Mouse (Mus musculus) embryo, embryonic 11.5 days (tissue): ENCODE measurements around the gene Rasgrp2.

ENCODE experiments used
- DNase-seq: peaks from one replicate; pipeline ENCODE4 v3.0.0-alpha.2; 2012; ENCODE audit warnings: low read depth, low spot score

Rasgrp2 gene

GRCm38 (mm10) chr19:6407109-6407508, 8.0 kb downstream of the Rasgrp2 start:
- no peak for DNase-seq

DNA sequence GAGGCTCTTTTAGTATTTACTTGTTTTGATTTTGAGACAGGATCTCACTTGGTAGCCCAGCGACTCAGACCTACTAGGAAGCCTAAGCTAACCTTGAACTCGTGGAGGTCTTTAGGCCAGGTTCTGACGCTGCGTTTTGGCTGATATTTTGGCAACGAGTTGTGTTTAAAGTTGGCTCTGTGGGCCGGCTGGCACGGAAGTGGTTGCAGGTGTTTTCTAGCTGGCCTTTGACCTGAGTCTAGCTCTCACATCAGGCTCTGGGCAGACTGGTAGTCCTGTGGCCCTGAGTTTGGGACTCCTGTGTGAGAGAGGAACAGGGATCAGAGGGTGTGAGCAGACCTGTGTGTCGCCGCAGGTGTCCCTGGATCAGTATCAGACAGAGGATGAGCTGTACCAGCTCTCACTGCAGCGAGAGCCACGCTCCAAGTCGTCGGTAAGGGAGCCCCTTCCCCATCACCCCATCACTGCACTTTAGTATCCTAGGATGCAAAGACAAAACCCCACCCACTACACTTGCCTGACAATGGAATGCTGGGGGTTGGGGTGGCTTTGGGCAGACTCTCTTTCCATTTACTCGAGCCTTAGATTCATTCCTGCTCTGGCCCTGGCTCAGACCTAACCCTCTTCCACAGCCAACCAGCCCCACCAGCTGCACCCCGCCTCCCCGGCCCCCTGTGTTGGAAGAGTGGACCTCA, 8.8 kb downstream of the Rasgrp2 start:
- no peak for DNase-seq

DNA sequence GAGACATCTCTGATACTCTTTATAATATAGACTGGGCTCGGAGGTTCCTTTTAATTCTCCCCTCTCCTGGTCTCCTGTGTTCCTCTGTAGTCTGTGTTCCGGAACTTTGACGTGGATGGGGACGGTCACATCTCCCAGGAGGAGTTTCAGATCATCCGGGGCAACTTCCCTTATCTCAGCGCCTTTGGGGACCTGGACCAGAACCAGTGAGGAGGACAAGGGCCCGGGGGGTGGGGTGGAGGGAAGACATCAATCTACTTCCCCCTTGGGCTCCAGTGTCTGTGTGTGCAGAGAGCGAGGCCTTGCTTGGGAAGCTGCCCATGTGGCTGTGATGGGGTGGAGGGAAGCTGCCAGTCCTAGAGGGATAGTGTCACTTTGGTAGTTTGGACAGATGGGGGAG, 9.6 kb downstream of the Rasgrp2 start:
- no peak for DNase-seq

DNA sequence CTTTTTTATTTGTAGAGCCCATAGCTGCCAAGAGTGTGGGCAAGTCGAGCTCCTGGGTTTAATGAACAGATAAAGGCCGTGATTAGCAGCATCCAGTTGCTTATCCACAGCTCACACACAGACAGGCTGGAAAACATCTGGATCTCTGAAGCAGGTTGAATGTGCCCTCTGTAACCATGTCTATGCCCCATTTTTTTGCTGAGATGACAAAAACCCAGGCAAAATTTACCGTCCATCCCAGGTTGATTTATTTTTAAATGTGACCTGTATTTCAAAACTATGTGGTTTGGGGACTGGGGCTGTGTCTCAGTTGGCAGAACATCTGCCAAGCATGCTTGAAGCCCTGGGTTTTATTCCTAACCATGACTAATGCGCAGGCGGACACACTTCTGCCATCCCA, 10.0 kb downstream of the Rasgrp2 start:
- DNase-seq: no peak

DNA sequence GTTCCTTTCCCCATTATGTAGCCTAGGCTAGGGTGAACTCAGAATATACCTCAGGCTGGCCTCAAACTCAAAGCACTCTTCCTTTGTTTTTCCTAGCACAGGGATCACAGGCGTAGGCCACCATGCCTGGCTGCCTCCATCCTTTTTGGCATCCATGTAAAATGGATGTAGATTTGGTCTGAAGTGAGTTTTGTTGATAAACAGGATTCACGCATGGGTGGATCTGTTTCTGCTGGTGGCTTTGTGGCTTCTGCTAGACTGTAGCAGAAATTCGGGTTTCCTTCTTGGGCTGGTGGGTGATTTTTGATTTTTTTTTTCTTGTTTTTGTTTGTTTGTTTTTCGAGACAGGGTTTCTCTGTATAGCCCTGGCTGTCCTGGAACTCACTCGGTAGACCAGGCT, 10.8 kb downstream of the Rasgrp2 start:
- no peak for DNase-seq

DNA sequence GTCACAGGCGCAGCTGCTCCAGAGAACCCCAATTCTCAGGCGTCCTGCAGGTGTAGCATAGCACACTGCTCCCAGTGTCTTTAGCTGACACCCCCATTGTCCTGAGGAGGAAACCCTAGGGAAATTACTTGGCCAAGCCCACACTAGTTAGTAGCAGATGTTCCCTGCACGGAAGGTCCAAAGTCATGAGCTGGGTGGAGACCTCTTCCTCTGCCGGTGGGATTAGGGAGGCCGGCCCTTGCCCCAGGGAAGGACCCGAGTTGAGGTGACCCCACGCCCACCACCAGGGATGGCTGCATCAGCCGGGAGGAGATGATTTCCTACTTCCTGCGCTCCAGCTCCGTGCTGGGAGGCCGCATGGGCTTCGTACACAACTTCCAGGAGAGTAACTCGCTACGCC, 13.7 kb downstream of the Rasgrp2 start:
- DNase-seq: no peak

- no peak for DNase-seq
These were observed 16.3 kb downstream of the Rasgrp2 start for GRCm38 (mm10) chr19:6415454-6415853.

DNA sequence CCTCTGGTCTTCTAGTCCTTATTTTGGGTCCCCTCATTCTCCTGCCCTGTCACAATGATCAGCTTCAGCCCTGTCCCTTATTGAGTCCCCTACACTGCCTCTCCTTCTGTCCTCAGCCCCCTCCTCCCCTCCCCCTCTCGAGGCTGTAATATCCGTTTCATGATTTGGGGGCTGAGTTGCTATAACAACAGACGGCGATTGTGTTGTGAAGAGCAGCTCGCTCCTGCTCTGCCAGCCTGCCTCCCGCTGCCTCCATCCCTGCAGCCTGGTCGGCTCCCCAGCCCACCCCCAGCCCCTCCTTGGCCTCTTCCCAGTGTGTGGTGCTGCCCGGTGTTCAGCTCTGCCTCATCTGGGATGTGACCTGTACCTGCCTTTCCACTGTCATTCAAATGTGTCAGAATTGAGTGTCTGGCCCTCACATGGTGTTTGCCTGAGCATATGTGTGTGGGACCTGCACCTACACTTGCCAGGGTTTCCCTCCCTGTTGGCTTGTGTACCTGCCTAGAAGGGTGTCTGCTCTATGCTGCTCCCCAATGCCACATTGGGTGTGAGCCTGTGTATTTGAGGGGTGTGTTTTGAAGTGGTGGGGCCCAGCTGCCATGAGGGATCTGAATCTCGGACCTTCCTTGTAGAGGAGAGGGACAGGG, 17.1 kb downstream of the Rasgrp2 start:
- no peak for DNase-seq

- DNase-seq: no peak
These were observed 18.0 kb downstream of the Rasgrp2 start for GRCm38 (mm10) chr19:6416894-6417761.

- DNase-seq: peak; percentile 69
These were observed 19.2 kb downstream of the Rasgrp2 start, which contains the start of gene Nrxn2 for GRCm38 (mm10) chr19:6418233-6418879. Gene Nrxn2 (plus strand): TSS chr19:6418731.

- DNase-seq: no peak
These were observed 20.0 kb downstream of the Rasgrp2 start for GRCm38 (mm10) chr19:6418984-6419692.

DNA sequence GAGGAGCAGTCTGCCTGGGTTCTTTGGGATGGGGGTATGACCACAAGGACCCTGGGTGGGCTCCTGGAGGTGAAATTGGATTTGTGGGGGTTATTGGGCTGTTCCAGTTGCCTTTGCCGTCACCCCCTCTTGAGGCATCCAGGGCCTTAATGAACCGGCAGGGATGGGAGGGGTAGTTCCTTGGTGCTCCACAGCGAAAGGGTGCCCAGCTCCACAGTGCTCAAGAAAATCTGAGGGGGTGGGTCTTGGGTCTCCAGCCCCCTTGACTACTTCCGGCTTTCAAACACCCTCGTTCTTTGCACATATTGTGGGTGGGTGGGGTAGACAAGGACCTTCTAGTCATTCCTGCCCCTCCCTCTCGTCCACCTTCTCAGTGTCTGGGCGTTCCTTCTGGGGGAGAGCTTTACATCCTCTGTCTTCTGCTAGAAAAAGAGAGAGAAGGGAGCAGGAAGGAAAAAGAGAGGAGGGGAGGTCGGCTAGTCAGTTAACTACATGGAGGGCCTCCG, 20.7 kb downstream of the Rasgrp2 start:
- no peak for DNase-seq

DNA sequence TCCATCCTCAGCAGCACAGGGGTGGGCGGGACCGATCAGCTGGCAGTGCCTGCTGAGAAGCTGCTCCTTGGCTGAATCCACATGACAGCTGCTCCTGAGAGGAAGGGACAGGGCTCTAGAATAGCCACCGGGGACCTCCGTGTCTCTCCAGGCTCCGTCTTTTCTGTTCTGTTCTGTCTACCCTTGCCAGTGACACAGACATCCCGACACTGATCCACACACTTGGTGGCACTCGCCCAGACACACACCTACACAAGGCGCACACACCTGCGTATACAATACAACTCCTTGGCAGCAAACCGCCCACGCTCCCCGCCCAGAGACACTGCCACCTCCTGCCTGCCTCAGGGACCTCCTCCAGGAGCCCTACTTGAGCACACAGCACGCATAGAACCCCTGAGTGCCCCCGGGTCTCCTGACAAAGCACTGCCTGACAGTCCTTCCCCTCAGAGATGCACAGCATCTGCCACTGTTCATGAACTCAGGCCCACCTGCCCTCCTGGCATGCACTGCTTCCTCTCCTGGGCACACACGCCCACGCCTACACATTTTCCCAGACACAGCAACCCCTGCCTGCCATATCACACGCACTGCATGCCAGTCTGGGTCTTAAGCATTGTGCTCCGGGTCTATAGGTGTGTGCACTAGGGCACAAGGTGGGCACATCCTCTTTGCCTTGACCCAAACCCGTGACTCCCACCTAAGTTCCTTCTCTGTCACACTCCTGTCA, 21.5 kb downstream of the Rasgrp2 start:
- no peak for DNase-seq

GRCm38 (mm10) chr19:6421211-6421590, 22.1 kb downstream of the Rasgrp2 start:
- DNase-seq: no peak

DNA sequence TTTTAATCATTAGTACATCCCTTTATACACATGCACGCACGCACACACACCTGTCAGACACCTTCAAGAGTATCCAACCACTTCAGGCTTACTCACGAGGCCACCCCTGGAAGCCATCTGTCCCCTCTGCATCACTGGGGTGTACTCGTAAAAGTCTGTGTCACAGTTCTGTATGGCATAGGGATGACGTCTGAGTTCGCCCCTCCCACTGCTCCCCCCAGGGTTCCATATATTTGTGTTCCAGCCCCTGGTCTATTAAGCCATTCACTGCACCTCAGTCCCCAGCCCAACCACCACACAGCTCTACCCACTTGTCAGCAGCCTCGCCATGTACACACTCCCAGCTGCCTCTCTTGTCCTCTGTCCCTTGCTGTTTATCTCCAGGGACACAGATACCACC, 22.9 kb downstream of the Rasgrp2 start:
- no peak for DNase-seq

DNA sequence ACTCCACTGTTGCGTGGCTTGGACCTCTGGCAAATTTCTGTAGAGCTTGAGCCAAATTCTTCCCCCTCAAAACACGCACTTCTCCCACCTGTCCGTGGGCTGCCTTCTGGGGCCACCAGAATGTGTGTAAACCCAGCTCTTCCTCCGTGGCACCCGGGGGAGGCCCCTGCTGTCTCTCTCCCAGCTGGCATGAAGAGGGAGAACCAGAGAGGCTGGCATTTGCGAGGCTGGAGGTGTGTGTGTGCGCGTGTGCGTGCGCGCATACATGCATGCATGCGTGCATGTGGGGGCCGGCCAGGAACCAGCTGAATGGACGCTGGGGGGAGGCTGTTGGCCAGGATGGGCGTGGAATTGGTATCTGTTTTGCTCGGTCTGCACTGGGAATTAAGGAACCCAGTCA, 24.1 kb downstream of the Rasgrp2 start:
- DNase-seq: no peak

DNA sequence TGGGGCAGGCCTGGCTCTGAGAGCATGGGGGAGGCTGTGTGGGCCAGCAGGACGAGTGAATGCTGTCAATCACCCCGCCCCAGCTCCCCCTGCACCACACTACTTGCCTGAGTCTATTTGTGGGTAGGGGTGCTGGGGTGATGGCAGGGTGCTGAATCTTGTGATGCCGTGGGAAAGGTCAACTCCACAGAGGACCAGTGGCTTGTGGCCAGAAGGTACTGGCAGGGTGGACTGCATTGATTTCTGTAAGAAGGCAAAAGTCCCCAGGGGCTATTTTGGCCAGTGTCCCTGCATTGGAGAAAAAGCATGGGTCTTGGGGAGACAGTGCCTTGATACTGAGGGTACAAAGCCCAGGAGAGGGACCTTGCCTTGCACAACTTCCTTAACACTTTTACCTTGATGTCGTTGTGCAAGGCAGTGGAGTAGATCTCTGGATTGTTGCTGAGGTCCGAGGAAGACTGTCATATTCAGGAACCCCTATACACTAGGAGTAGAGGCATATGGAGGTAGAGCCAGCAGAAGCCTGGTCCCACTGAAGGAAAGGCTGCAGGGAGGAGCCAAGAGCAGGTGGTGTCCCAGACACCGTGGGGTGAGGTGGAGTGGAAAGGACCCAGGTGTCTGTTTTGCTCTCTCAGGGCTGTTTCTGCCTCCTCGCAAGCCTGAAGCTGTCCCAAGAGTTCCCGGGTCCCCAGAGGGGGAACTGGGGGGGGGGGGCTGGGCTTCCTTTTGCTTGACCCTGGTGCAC, 25.2 kb downstream of the Rasgrp2 start:
- no peak for DNase-seq

- no peak for DNase-seq
These were observed 26.5 kb downstream of the Rasgrp2 start for GRCm38 (mm10) chr19:6425595-6425994.

- DNase-seq: peak; percentile 56
These were observed 27.8 kb downstream of the Rasgrp2 start for GRCm38 (mm10) chr19:6426703-6427500.
